Mouse (Mus musculus): ENCODE data around the gene Cadps2.

GRCm38 (mm10) chr6:23740010-23740409, 99.2 kb downstream of the Cadps2 start:
- TF ChIP-seq CTCF (conservative IDR thresholded peaks at IDR 0.05; ENCODE audit: insufficient read depth, insufficient read length, low read depth, low read length): no peak
- no peak for TF ChIP-seq POLR2A (IDR thresholded peaks at IDR 0.05; ENCODE audit: low read depth, low read length)

Data from kidney, adult 2 months (tissue).